Mouse (Mus musculus): ENCODE measurements around the gene Ntrk3.

The Ntrk3 gene

DNA sequence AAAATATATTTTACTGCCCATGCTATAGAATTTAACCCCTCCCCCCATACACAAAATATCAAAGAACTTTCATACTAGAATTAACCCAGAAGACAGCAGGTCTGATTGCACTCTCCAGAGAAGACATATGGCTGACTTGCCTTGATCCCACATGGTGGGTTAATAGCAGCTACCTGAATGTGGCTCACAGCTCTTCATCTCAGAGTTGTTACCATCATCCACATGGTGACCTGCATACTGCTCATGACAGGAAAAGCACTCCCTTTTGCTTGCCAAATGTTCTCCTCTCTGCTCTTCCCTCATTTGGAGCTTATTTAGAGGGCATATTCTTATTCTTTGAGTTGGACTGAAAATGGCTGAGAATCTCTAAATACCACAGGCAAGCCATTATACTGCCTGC, 404.4 kb downstream of the Ntrk3 start:
- DNase-seq (ENCODE audit: low spot score), result no peak

DNA sequence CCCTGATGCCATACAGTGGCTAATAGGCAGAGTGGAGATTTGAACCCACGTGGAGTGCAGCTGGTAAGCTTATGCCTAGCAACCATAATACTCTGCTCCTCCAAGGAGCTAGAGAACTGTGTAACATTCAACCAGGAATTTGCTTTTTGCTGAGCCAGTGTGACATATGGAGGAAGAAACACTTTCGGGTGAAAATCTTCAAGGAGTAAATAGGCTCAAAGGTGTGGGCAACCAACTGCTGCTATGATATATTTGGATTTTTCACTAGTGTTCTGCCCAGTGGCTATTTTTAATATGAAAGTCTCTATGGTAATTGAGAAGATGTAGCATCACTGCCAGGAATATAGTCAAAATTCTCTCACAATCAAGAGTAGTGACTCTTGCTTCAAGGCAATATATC, 409.5 kb downstream of the Ntrk3 start:
- DNase-seq (ENCODE audit: low spot score), result no peak

DNA sequence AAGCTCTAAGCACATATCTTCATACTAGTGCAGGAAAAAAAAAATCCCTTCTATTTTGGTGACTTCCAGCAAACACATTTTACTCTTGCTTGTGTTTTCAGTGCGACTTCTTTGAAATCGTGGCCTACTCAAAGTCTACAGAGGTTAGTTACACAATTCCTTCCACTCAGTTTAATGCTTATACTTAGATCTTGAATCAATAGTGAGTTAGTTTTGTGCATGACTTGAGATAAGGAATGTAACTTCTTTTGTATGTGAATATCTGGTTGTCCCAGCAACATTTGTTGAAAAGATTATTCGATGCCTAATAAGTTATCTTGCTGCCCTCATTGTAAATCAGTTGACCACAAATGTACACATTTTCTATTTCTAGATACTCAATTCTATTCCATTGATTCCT, 411.6 kb downstream of the Ntrk3 start:
- DNase-seq (ENCODE audit: low spot score), result no peak

DNA sequence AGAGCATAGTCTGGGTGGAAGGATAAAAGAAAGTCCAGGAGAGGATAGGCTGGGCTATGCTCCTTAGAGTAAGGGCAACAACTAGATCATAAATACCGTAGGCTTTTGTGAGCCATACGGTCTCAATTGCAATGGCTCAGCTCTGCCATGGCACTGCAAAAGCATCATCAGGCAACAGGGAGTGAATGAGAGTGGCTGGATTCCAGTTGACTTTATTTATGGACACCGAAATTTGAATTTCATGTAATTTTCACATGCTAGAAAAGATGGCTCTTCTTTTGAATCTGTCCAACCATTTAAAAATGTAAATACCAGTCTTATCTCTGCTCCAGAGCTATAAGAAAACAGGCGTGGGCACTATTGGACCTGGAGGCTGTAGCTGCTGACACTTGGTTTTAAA, 419.2 kb downstream of the Ntrk3 start:
- DNase-seq (ENCODE audit: low spot score), result no peak

GRCm38 (mm10) chr7:78305770-78306169, 432.0 kb downstream of the Ntrk3 start:
- DNase-seq (ENCODE audit: low spot score), result no peak

DNA sequence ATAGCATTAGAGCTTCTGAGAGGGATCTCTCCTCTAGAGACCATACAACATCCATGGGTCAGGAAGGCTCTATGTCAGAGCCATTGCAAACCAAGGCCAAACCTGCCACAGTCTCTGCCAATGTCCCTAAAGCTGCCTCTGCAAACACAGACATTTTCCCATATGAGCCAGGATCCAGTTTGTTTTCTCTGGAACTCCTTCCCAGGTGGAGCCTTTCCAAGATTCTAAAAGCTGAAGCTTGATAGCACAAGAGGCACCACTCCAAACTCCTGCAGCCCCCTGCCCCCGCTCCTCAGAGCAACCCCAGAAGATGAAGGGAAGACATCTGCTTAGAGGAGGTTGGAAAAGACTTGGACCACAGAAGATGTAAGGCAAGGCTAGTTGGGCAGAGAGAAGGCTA, 432.8 kb downstream of the Ntrk3 start:
- no peak for DNase-seq (ENCODE audit: low spot score)

GRCm38 (mm10) chr7:78297290-78297689, 440.5 kb downstream of the Ntrk3 start:
- no peak for DNase-seq (ENCODE audit: low spot score)

DNA sequence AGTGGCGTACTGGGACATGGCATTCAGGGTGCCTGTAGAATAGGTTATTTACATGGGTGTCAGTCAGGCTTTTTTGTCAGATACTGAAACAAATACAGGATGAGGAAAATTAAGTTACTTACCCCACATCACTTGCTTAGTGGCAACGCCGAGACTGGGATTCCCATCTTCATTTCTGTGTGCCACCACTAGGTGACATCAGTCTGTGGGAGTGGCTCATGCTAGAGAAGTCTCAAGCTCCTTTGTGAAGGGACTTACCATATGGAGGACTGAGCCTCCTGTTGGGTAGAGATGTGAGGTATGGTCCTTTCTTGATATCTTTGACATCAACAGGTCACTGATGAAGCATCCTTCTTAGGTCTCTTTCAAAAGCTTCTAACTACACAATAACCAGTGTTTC, 443.5 kb downstream of the Ntrk3 start:
- no peak for DNase-seq (ENCODE audit: low spot score)

GRCm38 (mm10) chr7:78290186-78290585, 447.6 kb downstream of the Ntrk3 start:
- DNase-seq (ENCODE audit: low spot score), result no peak

GRCm38 (mm10) chr7:78286516-78287238, 451.1 kb downstream of the Ntrk3 start:
- DNase-seq (ENCODE audit: low spot score), result no peak

DNA sequence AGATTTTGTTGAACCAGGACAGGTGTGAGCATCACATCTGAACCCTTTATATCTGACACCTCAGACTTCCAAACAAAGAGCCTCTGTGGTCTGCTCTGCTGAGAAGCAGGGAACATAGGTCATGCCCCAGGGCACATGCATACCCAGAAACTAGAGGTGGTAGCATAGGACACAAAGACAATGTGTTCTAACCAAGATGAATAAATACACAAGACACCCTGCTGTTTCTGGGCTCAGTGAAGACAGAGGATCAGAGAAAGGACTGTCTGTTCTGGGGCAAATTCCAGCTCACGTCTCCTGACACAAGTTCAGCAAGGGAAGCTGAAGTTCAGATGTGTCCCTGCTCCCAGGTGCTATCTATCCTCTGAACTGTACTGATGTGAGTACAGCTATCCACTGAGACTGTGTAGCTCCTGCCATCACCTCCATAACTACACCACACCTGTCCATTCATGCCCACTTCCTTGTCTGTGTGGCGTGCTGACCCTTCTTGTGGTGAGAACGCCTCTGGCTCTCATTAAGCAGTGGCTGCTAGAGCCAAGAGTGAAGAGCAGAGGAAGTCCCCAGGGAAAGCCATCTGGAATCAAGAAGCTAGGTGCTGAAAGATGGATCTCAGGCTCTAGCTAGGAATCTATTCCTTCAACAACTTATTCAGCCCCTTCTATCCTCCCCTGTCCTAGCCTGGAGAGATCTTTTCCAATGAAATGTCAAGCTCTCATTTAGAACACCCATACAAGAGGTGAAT, 468.1 kb downstream of the Ntrk3 start:
- no peak for DNase-seq (ENCODE audit: low spot score)

GRCm38 (mm10) chr7:78267461-78268007, 470.3 kb downstream of the Ntrk3 start:
- no peak for DNase-seq (ENCODE audit: low spot score)

GRCm38 (mm10) chr7:78264432-78265002, 473.3 kb downstream of the Ntrk3 start:
- DNase-seq (ENCODE audit: low spot score), result no peak

GRCm38 (mm10) chr7:78261420-78262125, 476.2 kb downstream of the Ntrk3 start:
- DNase-seq (ENCODE audit: low spot score), result no peak

DNA sequence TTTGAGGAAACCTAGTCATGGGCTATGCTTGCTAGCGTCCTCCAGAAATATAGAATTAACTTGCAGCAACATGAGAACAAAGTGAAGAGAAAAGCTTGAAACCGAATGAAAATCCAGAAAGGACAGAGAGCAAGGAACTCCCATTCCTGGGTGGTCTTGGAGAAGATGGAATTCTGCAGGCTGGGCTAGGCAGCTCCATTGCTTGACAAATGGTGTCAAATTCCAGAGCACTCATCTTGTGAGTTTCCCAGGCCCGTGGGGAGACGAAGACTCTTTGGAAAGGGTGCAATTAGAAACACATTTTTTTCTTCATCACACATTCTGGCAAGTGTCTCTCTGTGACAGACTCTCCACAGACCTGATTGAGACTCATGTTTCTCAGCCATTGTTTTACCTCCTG, 479.7 kb downstream of the Ntrk3 start:
- DNase-seq (ENCODE audit: low spot score), result no peak

DNA sequence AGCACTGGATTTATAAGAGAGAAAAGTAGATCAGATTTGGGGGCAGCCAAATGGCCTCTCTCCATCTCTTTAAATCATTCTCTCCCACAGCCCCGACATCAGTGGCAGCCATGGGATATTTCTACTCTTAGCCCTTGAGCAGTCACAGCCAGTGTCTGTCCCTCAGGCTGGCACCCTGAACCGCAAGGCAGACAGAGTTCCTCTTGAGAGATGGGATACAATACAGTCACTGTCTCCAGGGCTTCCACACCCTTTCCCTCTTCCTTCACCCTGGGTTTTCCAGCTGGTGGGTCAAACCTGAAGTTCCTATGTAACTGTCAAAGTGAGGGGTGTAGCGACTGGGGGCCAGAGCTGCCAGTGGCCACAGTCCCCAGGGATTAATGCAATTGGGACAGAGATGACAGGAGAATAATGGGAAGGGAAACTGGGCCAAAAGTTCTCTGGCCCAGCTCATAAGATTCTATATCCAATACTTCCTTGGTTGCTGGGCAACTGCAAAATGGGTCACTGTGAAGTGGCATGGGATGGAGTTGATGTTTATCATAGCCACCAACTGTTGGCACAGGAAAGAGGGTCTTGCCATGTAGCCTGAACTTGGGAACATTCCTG, 483.9 kb downstream of the Ntrk3 start:
- no peak for DNase-seq (ENCODE audit: low spot score)

DNA sequence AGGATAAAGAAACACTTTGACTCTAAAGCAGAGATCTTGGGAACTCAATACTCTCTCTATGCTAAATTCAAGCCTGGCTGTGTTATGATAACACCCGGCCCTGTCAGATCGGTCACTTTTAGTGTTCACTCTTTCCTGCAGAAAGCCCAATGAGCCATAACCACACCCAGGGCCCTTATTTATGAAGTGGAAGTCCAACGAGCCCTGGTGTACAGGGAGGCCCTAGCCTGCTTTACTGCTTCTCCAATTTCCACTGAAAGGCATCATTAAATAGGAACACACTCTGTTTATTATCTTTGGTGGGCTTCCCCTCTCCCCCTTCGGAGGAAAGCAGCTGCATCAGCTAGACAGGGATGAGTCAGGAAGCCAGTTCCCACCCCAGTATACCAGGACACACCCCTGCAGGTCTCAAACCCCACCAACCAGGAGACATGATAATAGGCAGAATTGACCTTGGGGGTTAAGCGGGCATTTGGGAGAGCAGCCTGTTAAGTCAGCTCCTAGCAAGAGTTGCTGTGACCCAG, 489.6 kb downstream of the Ntrk3 start:
- no peak for DNase-seq (ENCODE audit: low spot score)

- DNase-seq (ENCODE audit: low spot score), result no peak
Measured at GRCm38 (mm10) chr7:78239012-78239411, 498.8 kb downstream of the Ntrk3 start.

- no peak for DNase-seq (ENCODE audit: low spot score)
Measured at GRCm38 (mm10) chr7:78221668-78222067, 516.1 kb downstream of the Ntrk3 start.

DNA sequence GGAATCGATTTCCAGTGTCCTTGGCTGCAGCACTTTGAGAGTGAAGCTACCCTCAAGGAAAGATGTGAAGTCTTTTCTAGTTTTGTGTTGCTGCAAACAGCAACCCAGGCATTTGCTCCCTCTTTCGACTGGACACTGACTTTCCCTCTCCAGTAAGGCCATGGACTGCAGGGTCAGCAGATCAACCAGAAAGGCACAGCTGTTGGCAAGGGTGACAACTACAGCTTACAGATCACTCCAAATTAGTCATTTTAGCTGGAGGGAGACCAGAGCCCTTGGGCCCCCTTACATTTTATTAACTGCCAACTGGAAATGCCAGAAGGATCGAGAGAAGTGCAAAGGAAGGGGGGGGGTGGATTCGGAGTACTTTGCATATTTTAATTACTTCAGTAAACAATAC, 516.9 kb downstream of the Ntrk3 start:
- DNase-seq (ENCODE audit: low spot score), result no peak

- DNase-seq (ENCODE audit: low spot score), result no peak
Measured at GRCm38 (mm10) chr7:78190931-78191653, 546.7 kb downstream of the Ntrk3 start.
